Mouse (Mus musculus): ENCODE measurements around the gene Phf21a. TPM values are rescaled to one million over a fixed set of nuclear protein-coding genes. Genes with fewer than 3 reads are reported as not detected.

Gene Phf21a
- polyA plus RNA-seq, 1 experiment from 2014 or later: 2.4 TPM

GRCm38 (mm10) chr2:92364086-92364485 lies 271.2 kb downstream of the Phf21a start:
- Histone ChIP-seq H3K4me1 (replicated peaks) (no peaks in the 10 kb centered on the region), H3K9ac (no peak overlapping the region), H3K36me3 (0 out of 2 replicates have a peak, but pooled peaks cover 4% of the 10 kb centered on the region), H3K4me3 (replicated peaks) (no peak overlapping the region), H3K9me3 (replicated peaks) (no peaks in the 10 kb centered on the region), H3K27ac (no peak overlapping the region), H3K4me2 (no peak overlapping the region), H3K27me3 (peaks cover 23% of the 10 kb centered on the region)
- 80% methylated on average over 4 of the region's 4 CpGs for WGBS (ENCODE audit: insufficient replicate concordance)
- no peak for ATAC-seq (ENCODE audit: low read depth)
- no peak for DNase-seq

DNA sequence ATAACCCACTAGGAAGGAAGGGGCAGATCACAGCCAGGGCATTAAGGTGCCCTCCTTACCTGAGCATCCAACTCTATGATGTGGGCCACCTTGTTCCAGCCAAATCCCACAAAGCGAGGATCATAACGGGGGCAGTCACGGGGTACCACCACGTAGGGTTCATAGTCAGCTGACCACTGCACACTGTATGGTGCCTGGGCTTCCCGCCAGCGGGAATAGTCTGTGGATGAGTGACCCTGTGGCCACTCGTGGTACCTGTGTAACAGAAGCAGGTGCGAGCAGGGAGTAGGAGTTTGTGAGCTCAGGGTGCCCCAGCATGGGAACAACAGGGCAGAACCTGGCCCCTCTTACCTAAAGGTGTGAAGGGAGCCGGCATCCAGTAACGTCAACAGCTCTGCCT lies 272.7 kb downstream of the Phf21a start:
- no peak for ATAC-seq (ENCODE audit: low read depth)
- no peak for DNase-seq
- Histone ChIP-seq H3K9ac (no peak overlapping the region), H3K4me2 (no peak overlapping the region), H3K36me3 (no peaks in the 10 kb centered on the region), H3K9me3 (replicated peaks) (no peaks in the 10 kb centered on the region), H3K27ac (no peak overlapping the region), H3K4me3 (replicated peaks) (no peak overlapping the region), H3K27me3 (peaks cover 37% of the 10 kb centered on the region), H3K4me1 (replicated peaks) (peaks cover 3% of the 10 kb centered on the region; the same call in 1 of the 2 replicates)
- WGBS (ENCODE audit: insufficient replicate concordance): 74% methylated on average over 10 of the region's 10 CpGs

DNA sequence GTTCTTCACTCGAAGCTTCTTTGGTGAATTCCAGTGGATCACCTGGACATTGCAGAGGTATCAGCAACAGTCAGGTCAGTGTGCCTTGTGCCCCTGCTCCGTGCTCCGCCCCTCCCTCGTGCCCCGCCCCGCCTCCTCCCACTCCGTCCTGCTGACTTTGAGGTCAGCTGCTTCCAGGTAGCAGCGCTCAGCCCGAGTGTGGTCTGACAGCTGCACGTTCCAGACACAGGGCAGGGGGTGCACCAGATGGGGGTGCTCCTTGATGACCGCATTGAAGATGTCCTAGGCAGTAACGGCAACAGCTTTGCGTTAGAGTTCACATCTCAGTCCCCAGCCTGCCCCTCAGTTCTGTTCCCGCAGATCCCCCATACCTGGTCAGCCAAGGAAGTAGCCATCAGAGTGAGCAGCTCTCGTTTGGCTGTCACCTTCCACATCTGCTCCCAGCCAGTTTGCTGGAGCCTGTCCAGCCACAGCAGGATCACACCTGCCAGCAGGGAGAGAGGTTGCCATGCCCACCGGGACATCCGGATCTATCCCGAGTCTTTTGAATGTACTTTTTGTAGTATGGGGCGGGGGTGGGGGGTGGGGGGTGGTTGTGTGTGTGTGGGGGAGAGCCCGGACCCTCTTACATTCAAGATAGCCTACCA lies 274.6 kb downstream of the Phf21a start:
- H3K4me3 ChIP-seq (replicated peaks): no peak overlapping the region
- no peak overlapping the region for H3K27ac ChIP-seq
- 25% methylated on average over 20 of the region's 20 CpGs for WGBS (ENCODE audit: insufficient replicate concordance)
- H3K9ac ChIP-seq: no peak overlapping the region
- no peak for DNase-seq
- no peaks in the 10 kb centered on the region for H3K36me3 ChIP-seq
- ATAC-seq (ENCODE audit: low read depth): no peak
- H3K4me1 ChIP-seq (replicated peaks): peaks cover 13% of the 10 kb centered on the region
- no peaks in the 10 kb centered on the region for H3K9me3 ChIP-seq (replicated peaks)
- no peak overlapping the region for H3K4me2 ChIP-seq
- H3K27me3 ChIP-seq: peaks cover 57% of the 10 kb centered on the region

DNA sequence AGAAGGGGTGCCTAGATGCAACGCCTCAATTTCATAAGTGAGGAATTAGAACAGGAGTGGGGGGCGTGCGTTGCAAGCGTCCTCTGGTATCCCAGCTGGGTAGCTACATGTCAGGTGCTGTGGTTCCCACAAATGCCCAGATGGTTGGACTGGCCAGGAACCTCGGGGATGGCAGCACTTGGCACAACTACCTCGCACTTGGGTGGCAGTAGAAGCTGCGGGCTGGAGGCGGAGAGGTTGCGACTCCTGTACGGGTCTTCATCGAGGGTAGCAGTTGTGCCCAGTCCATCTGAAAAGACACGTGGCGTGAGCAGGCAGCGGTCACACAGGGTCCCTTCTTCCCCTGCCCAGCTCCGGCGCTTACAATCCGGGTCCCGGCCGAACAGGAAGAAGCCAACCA lies 277.5 kb downstream of the Phf21a start:
- H3K4me1 ChIP-seq (replicated peaks): peaks cover 25% of the 10 kb centered on the region
- no peaks in the 10 kb centered on the region for H3K36me3 ChIP-seq
- H3K4me2 ChIP-seq: peak overlapping the region; percentile 57
- ATAC-seq (ENCODE audit: low read depth): no peak
- WGBS (ENCODE audit: insufficient replicate concordance): 18% methylated on average over 19 of the region's 19 CpGs
- DNase-seq: no peak
- H3K27me3 ChIP-seq: peaks cover 68% of the 10 kb centered on the region
- H3K9ac ChIP-seq: peak overlapping the region; percentile 51
- no peak overlapping the region for H3K27ac ChIP-seq
- peak overlapping the region; percentile 52 for H3K4me3 ChIP-seq (replicated peaks)
- no peaks in the 10 kb centered on the region for H3K9me3 ChIP-seq (replicated peaks)

GRCm38 (mm10) chr2:92370821-92371805 lies 278.2 kb downstream of the Phf21a start:
- H3K9me3 ChIP-seq (replicated peaks): no peaks in the 10 kb centered on the region
- H3K9ac ChIP-seq: peak overlapping the region; percentile 51
- H3K4me2 ChIP-seq: peak overlapping the region; percentile 57
- DNase-seq (no peak), ATAC-seq (ENCODE audit: low read depth) (no peak)
- no peak overlapping the region for H3K27ac ChIP-seq
- 12% methylated on average over 45 of the region's 45 CpGs for WGBS (ENCODE audit: insufficient replicate concordance)
- H3K4me3 ChIP-seq (replicated peaks): peak overlapping the region; percentile 52
- peaks cover 30% of the 10 kb centered on the region for H3K4me1 ChIP-seq (replicated peaks)
- H3K27me3 ChIP-seq: peaks cover 68% of the 10 kb centered on the region
- H3K36me3 ChIP-seq: no peaks in the 10 kb centered on the region

- peaks cover 64% of the 10 kb centered on the region for H3K27me3 ChIP-seq
- H3K4me3 ChIP-seq (replicated peaks): no peak overlapping the region
- DNase-seq: no peak
- no peak overlapping the region for H3K27ac ChIP-seq
- no peaks in the 10 kb centered on the region for H3K9me3 ChIP-seq (replicated peaks)
- H3K9ac ChIP-seq: no peak overlapping the region
- H3K4me2 ChIP-seq: no peak overlapping the region
- no peak for ATAC-seq (ENCODE audit: low read depth)
- H3K4me1 ChIP-seq (replicated peaks): peaks cover 40% of the 10 kb centered on the region
- 49% methylated on average over 10 of the region's 10 CpGs for WGBS (ENCODE audit: insufficient replicate concordance)
- peaks cover 2% of the 10 kb centered on the region for H3K36me3 ChIP-seq
Measured at GRCm38 (mm10) chr2:92371971-92372690, 279.2 kb downstream of the Phf21a start.

DNA sequence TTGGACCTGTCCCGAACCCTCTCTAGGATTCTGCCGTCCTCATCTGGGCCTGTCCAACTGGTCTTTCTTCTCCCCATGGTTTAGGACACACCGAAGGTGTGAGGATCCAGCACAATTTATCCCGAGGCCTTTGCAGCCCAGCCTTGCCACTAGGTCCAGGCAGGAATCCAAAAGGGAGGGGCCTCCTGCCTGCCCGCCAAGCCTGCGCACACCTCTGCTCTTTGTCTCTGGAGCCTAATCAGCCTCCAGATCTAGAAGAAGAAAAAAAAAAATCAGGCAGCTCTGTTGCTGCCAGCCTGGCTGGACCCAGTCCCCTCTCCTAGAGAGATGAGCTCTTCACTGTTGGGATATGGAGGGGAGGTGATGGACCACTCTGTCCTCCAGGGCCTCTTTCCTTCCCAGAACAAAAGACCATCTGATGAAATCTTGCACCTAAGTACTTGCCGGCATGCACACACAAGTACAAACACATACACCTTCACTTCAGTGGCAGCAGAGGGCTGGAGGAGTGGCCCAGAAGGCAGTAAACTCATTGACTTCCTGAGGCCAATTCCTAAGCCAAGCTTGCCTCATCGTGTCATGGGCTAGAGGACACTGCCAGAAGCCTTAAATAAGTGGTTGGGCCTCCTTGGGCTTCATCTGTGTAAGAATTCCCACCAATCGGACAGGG lies 280.0 kb downstream of the Phf21a start:
- no peak for ATAC-seq (ENCODE audit: low read depth)
- Histone ChIP-seq H3K27me3 (peaks cover 56% of the 10 kb centered on the region), H3K9ac (no peak overlapping the region), H3K27ac (no peak overlapping the region), H3K4me1 (replicated peaks) (peaks cover 41% of the 10 kb centered on the region), H3K36me3 (peaks cover 10% of the 10 kb centered on the region), H3K4me3 (replicated peaks) (no peak overlapping the region), H3K9me3 (replicated peaks) (no peaks in the 10 kb centered on the region), H3K4me2 (no peak overlapping the region)
- whole genome bisulfite sequencing (ENCODE audit: insufficient replicate concordance): 57% methylated on average over 9 of the region's 9 CpGs
- no peak for DNase-seq

DNA sequence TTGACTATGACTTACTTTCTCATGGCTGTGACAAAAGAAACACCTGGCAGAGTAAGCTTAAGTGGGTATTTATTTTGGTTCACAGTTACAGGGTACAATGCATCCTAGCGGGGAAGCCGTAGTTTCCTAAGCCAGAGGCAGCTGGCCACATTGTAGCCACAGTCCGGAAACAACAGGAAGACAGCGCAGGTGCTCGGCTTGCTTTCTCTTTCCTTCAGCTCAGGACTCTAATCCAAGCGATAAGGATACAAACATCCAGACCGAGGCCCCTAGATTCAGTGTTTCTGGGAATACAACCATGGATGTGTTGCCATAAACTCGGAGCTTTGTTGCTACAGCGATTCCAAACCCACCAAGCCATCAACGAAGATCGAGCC lies 280.5 kb downstream of the Phf21a start:
- Histone ChIP-seq H3K4me2 (no peak overlapping the region), H3K27me3 (peaks cover 52% of the 10 kb centered on the region), H3K9ac (no peak overlapping the region), H3K4me1 (replicated peaks) (peaks cover 41% of the 10 kb centered on the region), H3K36me3 (peaks cover 15% of the 10 kb centered on the region), H3K27ac (no peak overlapping the region), H3K9me3 (replicated peaks) (no peaks in the 10 kb centered on the region), H3K4me3 (replicated peaks) (no peak overlapping the region)
- DNase-seq (no peak), ATAC-seq (ENCODE audit: low read depth) (no peak)
- WGBS (ENCODE audit: insufficient replicate concordance): 64% methylated on average over 11 of the region's 11 CpGs

DNA sequence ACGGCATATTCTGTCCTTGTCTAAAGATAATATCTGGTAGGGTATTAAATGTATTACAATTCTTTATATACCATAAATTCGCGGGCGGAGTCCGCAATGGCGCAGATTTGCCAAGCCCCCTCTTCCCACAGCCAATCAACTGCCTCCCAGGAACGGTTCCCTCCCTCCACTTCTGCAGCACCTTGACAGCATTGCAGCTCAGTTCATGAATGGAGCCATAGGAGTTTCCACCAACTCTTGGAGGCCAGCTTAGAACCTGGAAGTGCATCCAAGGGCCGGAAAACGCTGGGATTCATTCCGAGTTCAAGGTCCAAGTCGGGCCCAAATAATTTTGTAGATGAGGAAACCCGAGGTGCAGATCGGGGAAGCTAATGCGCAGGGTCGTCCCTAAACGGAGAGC lies 281.6 kb downstream of the Phf21a start, which contains the start of the genes Pex16 and Large2:
Gene Pex16, plus strand, starts transcription at position 163 of the 400 bp plus-strand sequence.
Gene Large2, minus strand, starts transcription at position 356 of the 400 bp plus-strand sequence.
- H3K36me3 ChIP-seq: peaks cover 26% of the 10 kb centered on the region
- DNase-seq (peak; percentile 47), ATAC-seq (ENCODE audit: low read depth) (no peak)
- peak within 1 kb of the TSS; percentile 87 for H3K4me3 ChIP-seq (replicated peaks)
- H3K27me3 ChIP-seq: peaks cover 41% of the 10 kb centered on the region
- peak within 1 kb of the TSS; percentile 79 for H3K27ac ChIP-seq
- peak within 1 kb of the TSS; percentile 88 for H3K9ac ChIP-seq
- H3K4me2 ChIP-seq: peak within 1 kb of the TSS; percentile 95
- H3K9me3 ChIP-seq (replicated peaks): no peaks in the 10 kb centered on the region
- H3K4me1 ChIP-seq (replicated peaks): peaks cover 41% of the 10 kb centered on the region
- 3% methylated on average over 16 of the region's 16 CpGs for WGBS (ENCODE audit: insufficient replicate concordance)

GRCm38 (mm10) chr2:92375099-92375623 lies 282.2 kb downstream of the Phf21a start:
- Histone ChIP-seq H3K4me1 (replicated peaks) (peaks cover 41% of the 10 kb centered on the region), H3K27ac (peak overlapping the region; percentile 79), H3K4me3 (replicated peaks) (peak overlapping the region; percentile 87), H3K9ac (peak overlapping the region; percentile 88), H3K36me3 (peaks cover 32% of the 10 kb centered on the region), H3K9me3 (replicated peaks) (no peaks in the 10 kb centered on the region), H3K4me2 (peak overlapping the region; percentile 95), H3K27me3 (peaks cover 34% of the 10 kb centered on the region)
- ATAC-seq (ENCODE audit: low read depth): peak; percentile 95
- DNase-seq: peak; percentile 94
- under 1% methylated on average over 29 of the region's 29 CpGs for WGBS (ENCODE audit: insufficient replicate concordance)
